Mouse (Mus musculus) cerebellum, adult 8-10 months (tissue): ENCODE data around the gene Scaf11.
"Not testable (repeated sequence)": the region's sequence is repeated elsewhere in the genome, so short reads cannot be mapped to it uniquely, and the experiment has no call there.

Experiments
- DNase-seq: peaks from one replicate; pipeline ENCODE4 v3.0.0; 2022

The Scaf11 gene

DNA sequence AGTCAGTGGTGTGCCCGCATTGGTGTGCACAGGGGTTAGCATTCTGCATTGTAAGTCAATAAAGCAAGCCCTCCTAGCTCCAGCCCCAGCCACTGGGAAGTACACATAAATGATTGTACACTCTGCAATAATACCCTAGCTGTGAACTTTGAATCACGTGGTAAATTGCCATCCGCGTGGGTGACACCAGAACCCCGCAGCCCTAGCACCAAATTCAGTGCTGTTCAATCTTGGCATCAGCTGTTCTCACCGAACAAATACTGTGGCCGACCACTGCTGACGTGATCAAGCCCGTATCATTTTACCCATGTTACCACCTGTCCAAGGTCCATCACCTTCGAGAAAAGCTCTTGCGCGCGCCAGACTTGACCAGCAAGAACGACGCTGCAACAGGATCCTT, 3.2 kb upstream of the Scaf11 start:
- DNase-seq: no peak

- no peak for DNase-seq
Measured at GRCm38 (mm10) chr15:96462611-96463010, 2.0 kb upstream of the Scaf11 start.

DNA sequence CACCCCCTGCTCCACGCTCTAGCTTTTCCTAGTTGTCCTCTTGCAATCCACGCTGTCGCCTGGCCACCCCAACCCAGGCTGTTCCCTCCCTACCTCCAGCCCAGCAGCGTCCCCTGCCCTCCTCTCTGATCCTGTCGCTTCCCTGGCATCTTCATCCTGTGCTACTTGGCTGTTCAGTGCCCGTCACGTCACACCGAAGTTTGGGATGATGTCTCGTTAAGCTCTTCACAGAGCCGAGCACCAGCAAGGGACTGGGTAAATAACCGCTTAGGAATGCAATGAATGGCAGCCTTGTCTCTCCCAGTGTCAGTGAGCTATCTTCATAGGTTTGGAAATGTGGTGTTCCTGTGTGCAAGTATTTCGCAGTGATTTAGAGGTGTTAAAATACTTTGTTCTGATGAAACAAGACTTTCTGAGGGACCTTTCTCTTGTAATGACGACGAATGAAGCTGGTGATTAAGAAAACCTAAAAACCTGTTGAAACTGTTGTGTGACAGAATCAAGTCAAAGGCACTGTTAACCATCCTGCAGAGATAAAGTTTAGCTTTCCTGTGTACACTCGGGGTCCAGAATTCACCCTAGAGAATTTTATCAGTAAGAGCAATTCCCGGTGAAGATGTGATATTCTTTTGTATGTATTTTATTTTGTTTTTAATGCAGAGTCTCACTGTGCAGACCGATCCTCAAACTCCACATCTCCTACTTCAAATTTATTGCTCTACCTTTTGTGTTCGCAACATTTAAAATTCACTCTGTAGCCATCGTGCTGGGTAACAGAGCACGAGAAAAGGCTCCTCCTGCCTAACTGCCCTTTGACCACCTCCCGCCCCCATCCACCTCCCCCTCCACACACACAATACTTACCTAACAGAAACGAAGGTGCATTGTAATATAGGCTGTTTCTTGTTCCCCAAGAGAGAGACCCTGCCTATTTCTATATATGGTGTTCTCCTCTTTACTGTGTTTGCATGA, 1.2 kb upstream of the Scaf11 start:
- no peak for DNase-seq

- no peak for DNase-seq
Measured at GRCm38 (mm10) chr15:96460451-96460729, 253 bp downstream of the Scaf11 start.

- DNase-seq: peak; percentile 65
Measured at GRCm38 (mm10) chr15:96459741-96460450, 747 bp downstream of the Scaf11 start.

DNA sequence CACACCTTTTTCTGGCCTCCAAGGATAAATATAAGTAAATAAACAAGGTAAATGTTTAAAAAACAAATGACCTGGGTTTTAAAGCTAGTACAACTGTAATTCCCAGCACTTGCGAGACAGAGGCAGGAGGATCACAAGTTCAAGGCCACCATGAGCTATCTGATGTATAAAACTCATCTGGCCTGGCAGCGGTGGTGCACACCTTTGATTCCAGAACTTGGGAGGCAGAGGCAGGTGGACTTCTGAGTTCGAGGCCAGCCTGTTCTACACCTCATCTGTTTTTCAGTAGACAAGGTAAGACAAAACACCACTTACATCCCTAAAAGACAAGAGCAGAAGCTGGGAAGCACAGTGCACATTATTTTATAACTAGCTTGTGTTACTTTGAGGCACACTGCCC, 2.4 kb downstream of the Scaf11 start:
- no peak for DNase-seq

GRCm38 (mm10) chr15:96457338-96457664, 3.3 kb downstream of the Scaf11 start:
- no peak for DNase-seq

- DNase-seq: no peak
Measured at GRCm38 (mm10) chr15:96456651-96457337, 3.8 kb downstream of the Scaf11 start.

DNA sequence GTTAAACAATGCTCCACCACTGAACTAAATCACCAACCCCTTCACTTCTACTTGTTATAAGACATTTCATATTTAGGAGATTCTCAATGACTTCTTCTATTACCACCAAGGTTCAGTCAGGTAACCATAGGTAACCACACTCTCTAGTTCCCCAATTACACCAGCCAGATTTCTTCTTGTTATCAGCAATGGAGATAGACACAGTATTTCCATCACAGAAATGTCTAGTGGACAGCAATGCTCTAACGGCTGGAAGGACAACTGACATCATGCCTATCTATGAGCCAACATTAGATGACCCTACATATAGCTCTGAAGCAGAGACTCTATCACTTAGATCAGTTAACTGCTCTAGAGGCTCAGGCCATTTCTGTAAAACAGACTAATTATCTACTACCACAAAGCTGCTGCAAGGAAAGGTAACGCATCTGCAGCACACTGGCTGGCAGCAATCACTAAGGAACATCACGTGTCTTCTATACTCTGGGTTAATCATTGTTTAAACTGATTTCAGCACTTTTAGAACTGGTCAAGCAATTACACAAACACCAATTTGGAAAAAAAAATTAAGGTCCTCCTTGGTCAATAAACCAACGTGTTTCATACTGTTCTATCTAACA, 4.9 kb downstream of the Scaf11 start:
- no peak for DNase-seq

GRCm38 (mm10) chr15:96453346-96453745, 7.3 kb downstream of the Scaf11 start:
- no peak for DNase-seq

- DNase-seq: no peak
Measured at GRCm38 (mm10) chr15:96448656-96449299, 11.9 kb downstream of the Scaf11 start.

- DNase-seq: no peak
Measured at GRCm38 (mm10) chr15:96446785-96447184, 13.9 kb downstream of the Scaf11 start.

GRCm38 (mm10) chr15:96441480-96441879, 19.2 kb downstream of the Scaf11 start:
- not testable (repeated sequence) for DNase-seq

DNA sequence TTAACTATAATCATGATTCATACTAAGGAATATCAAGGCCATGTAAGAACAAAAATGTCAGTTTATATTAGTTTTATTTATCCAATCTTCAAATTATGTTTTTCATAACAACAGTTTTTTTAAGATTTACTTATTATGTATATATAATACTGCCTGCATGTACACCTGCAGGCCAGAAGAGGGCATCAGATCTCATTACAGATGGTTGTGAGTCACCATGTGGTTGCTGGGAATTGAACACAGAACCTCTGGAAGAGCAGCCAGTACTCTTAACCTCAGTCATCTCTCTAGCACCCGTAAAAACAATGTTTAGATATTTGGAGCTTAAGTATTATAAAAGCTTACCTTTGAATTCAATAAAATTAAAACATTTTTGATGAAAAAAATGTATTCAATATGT, 26.4 kb downstream of the Scaf11 start:
- no peak for DNase-seq

DNA sequence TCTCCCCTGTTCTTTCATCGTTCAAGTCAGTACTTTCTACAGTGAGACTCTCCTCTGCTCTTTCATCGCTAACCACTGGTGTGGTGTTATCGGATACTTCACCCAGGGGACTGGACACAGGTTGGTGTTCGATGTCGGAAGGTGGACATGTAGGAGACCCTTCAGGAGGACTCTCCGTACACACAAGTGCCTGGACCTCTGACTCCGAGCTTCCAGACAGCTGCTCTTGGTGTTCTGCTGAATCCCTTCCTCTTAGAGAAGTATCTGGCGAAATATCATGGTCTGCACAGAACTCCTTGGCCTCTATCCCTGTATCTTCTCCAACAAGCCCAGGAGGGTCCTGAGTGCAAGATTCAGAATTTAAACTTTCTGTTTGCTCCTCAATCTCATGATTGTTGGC, 40.7 kb downstream of the Scaf11 start:
- no peak for DNase-seq

DNA sequence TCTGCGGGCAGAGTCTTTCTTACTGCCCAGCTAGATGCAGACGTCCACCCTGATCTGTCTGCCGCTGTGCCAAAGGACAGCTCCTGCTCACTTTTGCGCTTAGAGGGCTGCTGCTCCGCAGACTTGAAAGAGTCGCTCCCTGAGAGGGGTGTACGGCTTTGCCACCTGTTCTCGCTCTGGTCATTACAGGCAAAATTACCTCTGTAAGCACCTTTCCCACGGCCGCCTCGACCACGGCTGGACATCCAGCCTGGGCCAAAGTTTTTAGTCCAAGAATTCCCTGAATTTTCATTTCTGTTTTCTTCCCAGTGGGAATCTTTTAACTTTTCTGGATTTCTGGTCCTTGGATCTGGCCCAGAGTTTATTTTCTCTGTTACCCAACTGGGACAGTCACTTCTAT, 42.5 kb downstream of the Scaf11 start:
- DNase-seq: no peak

- DNase-seq: no peak
Measured at GRCm38 (mm10) chr15:96408717-96409121, 51.9 kb downstream of the Scaf11 start.

DNA sequence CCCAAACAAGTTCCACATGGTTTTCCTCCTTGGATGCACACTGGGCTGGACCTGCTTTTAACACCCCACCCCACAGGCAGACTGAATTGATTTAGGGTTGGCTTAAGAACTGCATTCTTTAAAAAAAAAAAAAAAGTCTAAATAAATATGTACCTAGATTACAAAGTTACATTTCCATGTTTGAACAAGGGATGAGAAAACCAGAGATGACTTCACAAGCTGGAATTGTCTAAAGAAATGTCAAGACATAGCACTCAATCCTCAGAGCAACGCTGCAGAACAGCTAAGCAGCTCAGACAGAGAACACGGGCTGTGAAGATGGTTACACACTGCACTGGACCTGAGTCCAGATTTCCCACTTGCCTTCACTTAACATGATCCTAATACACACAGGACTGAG, 53.5 kb downstream of the Scaf11 start:
- no peak for DNase-seq

DNA sequence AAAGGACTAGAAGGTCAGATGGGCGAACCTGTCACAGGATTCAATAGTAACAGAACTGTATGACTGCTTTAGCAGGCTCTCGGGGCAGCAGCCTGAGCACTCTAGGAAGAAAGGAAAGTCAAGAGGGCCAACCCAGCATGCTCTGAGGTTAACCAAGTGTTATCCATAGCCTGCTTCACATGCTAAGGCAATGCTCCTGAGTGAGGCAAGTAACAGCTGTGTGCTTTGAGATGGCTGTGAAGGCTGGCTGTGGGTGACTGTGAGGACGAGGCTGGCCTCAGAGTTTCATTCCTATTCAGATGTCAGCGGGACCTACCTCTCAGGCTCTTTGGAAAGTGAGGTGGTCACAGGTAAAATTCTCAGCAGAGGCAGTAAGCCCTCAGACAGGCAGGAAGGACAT, 54.4 kb downstream of the Scaf11 start:
- no peak for DNase-seq

DNA sequence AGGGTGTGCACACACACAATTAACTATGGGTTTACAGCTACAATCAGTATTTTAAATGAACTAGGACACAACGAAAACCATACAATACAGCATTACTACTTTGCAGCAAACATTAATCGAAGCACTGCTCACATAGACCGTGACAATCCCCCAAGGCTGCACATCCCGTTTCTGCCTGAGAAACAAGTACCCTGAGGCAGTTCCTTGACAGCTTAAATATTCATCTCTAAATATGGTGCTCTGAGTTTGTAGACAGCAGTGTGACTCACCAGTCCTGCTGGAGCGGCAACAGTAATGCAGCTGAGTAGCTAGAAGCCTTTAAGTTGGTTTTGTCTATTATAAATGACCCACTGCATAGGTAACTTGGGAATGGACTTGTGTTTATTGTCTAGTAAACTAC, 55.1 kb downstream of the Scaf11 start:
- no peak for DNase-seq

DNA sequence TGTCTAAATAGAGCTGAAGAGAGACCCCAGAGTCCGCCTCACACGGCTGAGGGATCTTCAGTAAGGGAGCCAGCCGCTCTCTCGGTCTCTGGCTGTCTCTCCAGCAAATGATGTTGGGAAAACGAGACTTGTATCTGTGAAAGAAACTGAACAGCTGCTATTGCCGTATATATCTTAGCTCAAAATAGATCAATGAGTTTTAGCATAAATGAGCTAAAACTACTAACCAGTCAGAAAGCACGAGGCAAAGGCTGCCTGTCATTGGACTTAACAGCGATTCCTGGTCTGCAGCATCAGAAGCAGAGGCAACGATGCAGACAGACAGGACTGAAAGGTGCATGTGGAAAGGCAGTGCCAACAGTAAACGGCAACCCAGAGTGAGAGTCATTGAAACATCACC, 62.3 kb downstream of the Scaf11 start:
- DNase-seq: no peak

- no peak for DNase-seq
Measured at GRCm38 (mm10) chr15:96396641-96397344, 63.9 kb downstream of the Scaf11 start.
